Mouse (Mus musculus) hindbrain, embryonic 14.5 days (tissue): Measurements from ENCODE around the gene Plce1. TPM values are rescaled to one million over a fixed set of nuclear protein-coding genes. Genes with fewer than 3 reads are reported as not detected.

Experiments
- ATAC-seq: fragments of 200-750 bp; cut with Nextera tagmentation; 2 replicates; pipeline ENCODE4 v1.8.0; 2017; ENCODE audit warnings: moderate number of reproducible peaks, mild to moderate bottlenecking, moderate TSS enrichment, moderate library complexity; ENCODE audit not compliant: low FRiP score
- DNase-seq: peaks from one replicate; pipeline ENCODE4 v3.0.0-alpha.2; 2015; ENCODE audit warnings: low spot score
- H3K27ac ChIP-seq: fragments of 300-500 bp; sonication (generic); 2 replicates; pipeline ENCODE4 v1.5.1; 2014; ENCODE audit warnings: mild to moderate bottlenecking, moderate library complexity
- H3K27me3 ChIP-seq: fragments of 300-500 bp; sonication (generic); 2 replicates; pipeline ENCODE4 v1.6.1; 2014; ENCODE audit warnings: mild to moderate bottlenecking, low read length, mixed read lengths; ENCODE audit not compliant: control insufficient read depth, insufficient read depth
- H3K36me3 ChIP-seq: fragments of 300-500 bp; sonication (generic); replicated peaks from 2 replicates; pipeline ENCODE4 v1.6.1; 2014; ENCODE audit not compliant: control insufficient read depth, insufficient read depth
- H3K4me1 ChIP-seq: fragments of 300-500 bp; sonication (generic); replicated peaks from 2 replicates; pipeline ENCODE4 v1.6.1; 2014; ENCODE audit warnings: antibody characterized with exemption, low read length, mixed read lengths; ENCODE audit not compliant: control insufficient read depth, insufficient read depth
- H3K4me2 ChIP-seq: fragments of 300-500 bp; sonication (generic); replicated peaks from 2 replicates; pipeline ENCODE4 v1.6.1; 2014; ENCODE audit warnings: mild to moderate bottlenecking, moderate library complexity
- H3K4me3 ChIP-seq: fragments of 300-500 bp; sonication (generic); replicated peaks from 2 replicates; pipeline ENCODE4 v1.5.1; 2014; ENCODE audit warnings: mild to moderate bottlenecking, low read length
- H3K9ac ChIP-seq: fragments of 300-500 bp; sonication (generic); 2 replicates; pipeline ENCODE4 v1.6.1; 2014
- H3K9me3 ChIP-seq: fragments of 300-500 bp; sonication (generic); 2 replicates; pipeline ENCODE4 v1.6.1; 2016; ENCODE audit warnings: low read length; ENCODE audit not compliant: control insufficient read depth
- WGBS: fragments of 180-500 bp; shearing (Covaris S2); extraction: QIAGEN DNeasy Blood & Tissue Kit; methylation state at CpG from one replicate; pipeline ENCODE4 v1.1.7; 2014; 5-methylcytosine and 5-hydroxymethylcytosine counted together
- polyA plus RNA-seq: library from polyadenylated mRNA; unstranded; fragments of >200 nt; fragmentation: Nextera tagmentation; extraction: Ambion mirVana; gene quantifications from 2 replicates; pipeline ENCODE4 v1.2.1, GENCODE M21; 2014

The Plce1 gene
- polyA plus RNA-seq, 1 experiment from 2014 or later: 4.3 TPM

- Histone ChIP-seq H3K4me2 (no peak overlapping the region), H3K9me3 (no peaks in the 10 kb centered on the region), H3K27ac (no peak overlapping the region), H3K9ac (no peak overlapping the region), H3K27me3 (no peaks in the 10 kb centered on the region), H3K4me1 (no peaks in the 10 kb centered on the region), H3K36me3 (no peaks in the 10 kb centered on the region), H3K4me3 (no peak overlapping the region)
- DNase-seq: no peak
- no peak for ATAC-seq
- WGBS: 97% methylated on average over 4 of the region's 5 CpGs
Observed at GRCm38 (mm10) chr19:38514417-38515184, 33.7 kb downstream of the Plce1 start.

- peaks cover 11% of the 10 kb centered on the region; the same call in 1 of the 2 replicates for H3K4me1 ChIP-seq
- H3K4me3 ChIP-seq: no peak overlapping the region
- H3K9me3 ChIP-seq: 0 out of 2 replicates have a peak, but pooled peaks cover 4% of the 10 kb centered on the region
- H3K9ac ChIP-seq: no peak overlapping the region
- H3K36me3 ChIP-seq: no peaks in the 10 kb centered on the region
- 9% methylated on average over 3 of the region's 3 CpGs for WGBS
- ATAC-seq: no peak; the same call in 1 of the 2 replicates
- DNase-seq: no peak
- no peaks in the 10 kb centered on the region for H3K27me3 ChIP-seq
- no peak overlapping the region for H3K27ac ChIP-seq
- no peak overlapping the region for H3K4me2 ChIP-seq
Observed at GRCm38 (mm10) chr19:38526855-38527254, 45.9 kb downstream of the Plce1 start.

- Histone ChIP-seq H3K4me3 (no peak overlapping the region), H3K27me3 (no peaks in the 10 kb centered on the region), H3K36me3 (no peaks in the 10 kb centered on the region), H3K4me2 (no peak overlapping the region), H3K27ac (no peak overlapping the region), H3K9me3 (0 out of 2 replicates have a peak, but pooled peaks cover 4% of the 10 kb centered on the region), H3K9ac (no peak overlapping the region), H3K4me1 (peaks cover 11% of the 10 kb centered on the region; the same call in 1 of the 2 replicates)
- no peak for DNase-seq
- 43% methylated on average over 3 of the region's 3 CpGs for WGBS
- no peak for ATAC-seq
Observed at GRCm38 (mm10) chr19:38527475-38527874, 46.6 kb downstream of the Plce1 start.

- no peak for ATAC-seq
- Histone ChIP-seq H3K4me1 (no peaks in the 10 kb centered on the region), H3K27me3 (no peaks in the 10 kb centered on the region), H3K9ac (no peak overlapping the region), H3K36me3 (no peaks in the 10 kb centered on the region), H3K27ac (no peak overlapping the region), H3K9me3 (no peaks in the 10 kb centered on the region), H3K4me3 (no peak overlapping the region), H3K4me2 (no peak overlapping the region)
- DNase-seq: no peak
- WGBS: 87% methylated on average over 5 of the region's 5 CpGs
Observed at GRCm38 (mm10) chr19:38533230-38533629, 52.3 kb downstream of the Plce1 start.

- DNase-seq (no peak), ATAC-seq (no peak)
- Histone ChIP-seq H3K4me3 (no peak overlapping the region), H3K27ac (no peak overlapping the region), H3K36me3 (no peaks in the 10 kb centered on the region), H3K4me2 (no peak overlapping the region), H3K9me3 (no peaks in the 10 kb centered on the region), H3K27me3 (no peaks in the 10 kb centered on the region), H3K9ac (no peak overlapping the region), H3K4me1 (no peaks in the 10 kb centered on the region)
- 52% methylated on average over 3 of the region's 3 CpGs for WGBS
Observed at GRCm38 (mm10) chr19:38539338-38539737, 58.4 kb downstream of the Plce1 start.

GRCm38 (mm10) chr19:38540549-38540948, 59.6 kb downstream of the Plce1 start:
- DNase-seq (no peak), ATAC-seq (no peak)
- H3K4me3 ChIP-seq: no peak overlapping the region
- no peaks in the 10 kb centered on the region for H3K36me3 ChIP-seq
- H3K4me1 ChIP-seq: no peaks in the 10 kb centered on the region
- 90% methylated on average over 3 of the region's 3 CpGs for WGBS
- H3K27ac ChIP-seq: no peak overlapping the region
- no peaks in the 10 kb centered on the region for H3K9me3 ChIP-seq
- H3K9ac ChIP-seq: no peak overlapping the region
- no peak overlapping the region for H3K4me2 ChIP-seq
- no peaks in the 10 kb centered on the region for H3K27me3 ChIP-seq

- WGBS: 78% methylated on average over 8 of the region's 8 CpGs
- ATAC-seq: no peak
Observed at GRCm38 (mm10) chr19:38549487-38550058, 68.7 kb downstream of the Plce1 start.

GRCm38 (mm10) chr19:38553551-38553950, 72.6 kb downstream of the Plce1 start:
- H3K4me1 ChIP-seq: no peaks in the 10 kb centered on the region
- no peaks in the 10 kb centered on the region for H3K27me3 ChIP-seq
- no peak overlapping the region for H3K4me2 ChIP-seq
- ATAC-seq (no peak), DNase-seq (no peak)
- 85% methylated on average over 2 of the region's 2 CpGs for WGBS
- no peak overlapping the region for H3K4me3 ChIP-seq
- H3K36me3 ChIP-seq: no peaks in the 10 kb centered on the region
- H3K9me3 ChIP-seq: no peaks in the 10 kb centered on the region; the same call in 1 of the 2 replicates
- H3K27ac ChIP-seq: no peak overlapping the region
- H3K9ac ChIP-seq: no peak overlapping the region

More at GRCm38 (mm10) chr19:38549487-38550058, 68.7 kb downstream of the Plce1 start:
- Histone ChIP-seq H3K4me2 (no peak overlapping the region), H3K27ac (no peak overlapping the region), H3K36me3 (no peaks in the 10 kb centered on the region), H3K4me3 (no peak overlapping the region), H3K9me3 (no peaks in the 10 kb centered on the region; the same call in 1 of the 2 replicates), H3K27me3 (no peaks in the 10 kb centered on the region), H3K4me1 (no peaks in the 10 kb centered on the region), H3K9ac (no peak overlapping the region)
- DNase-seq: no peak

GRCm38 (mm10) chr19:38555399-38555798, 74.5 kb downstream of the Plce1 start:
- 81% methylated on average over 3 of the region's 3 CpGs for WGBS
- no peaks in the 10 kb centered on the region for H3K36me3 ChIP-seq
- H3K4me2 ChIP-seq: no peak overlapping the region
- no peak overlapping the region for H3K4me3 ChIP-seq
- DNase-seq (no peak), ATAC-seq (no peak)
- no peaks in the 10 kb centered on the region for H3K27me3 ChIP-seq
- no peak overlapping the region for H3K9ac ChIP-seq
- no peaks in the 10 kb centered on the region for H3K4me1 ChIP-seq
- H3K27ac ChIP-seq: no peak overlapping the region
- no peaks in the 10 kb centered on the region; the same call in 1 of the 2 replicates for H3K9me3 ChIP-seq
